Mouse (Mus musculus): ENCODE results near the gene Mgst2. TPM values are rescaled to one million over a fixed set of nuclear protein-coding genes. Genes with fewer than 3 reads are reported as not detected.
A peak's percentile ranks its signal among the peaks of the same experiment; 100 is the strongest.

The Mgst2 gene
- polyA plus RNA-seq, 1 experiment from 2014 or later: 0.64 TPM

DNA sequence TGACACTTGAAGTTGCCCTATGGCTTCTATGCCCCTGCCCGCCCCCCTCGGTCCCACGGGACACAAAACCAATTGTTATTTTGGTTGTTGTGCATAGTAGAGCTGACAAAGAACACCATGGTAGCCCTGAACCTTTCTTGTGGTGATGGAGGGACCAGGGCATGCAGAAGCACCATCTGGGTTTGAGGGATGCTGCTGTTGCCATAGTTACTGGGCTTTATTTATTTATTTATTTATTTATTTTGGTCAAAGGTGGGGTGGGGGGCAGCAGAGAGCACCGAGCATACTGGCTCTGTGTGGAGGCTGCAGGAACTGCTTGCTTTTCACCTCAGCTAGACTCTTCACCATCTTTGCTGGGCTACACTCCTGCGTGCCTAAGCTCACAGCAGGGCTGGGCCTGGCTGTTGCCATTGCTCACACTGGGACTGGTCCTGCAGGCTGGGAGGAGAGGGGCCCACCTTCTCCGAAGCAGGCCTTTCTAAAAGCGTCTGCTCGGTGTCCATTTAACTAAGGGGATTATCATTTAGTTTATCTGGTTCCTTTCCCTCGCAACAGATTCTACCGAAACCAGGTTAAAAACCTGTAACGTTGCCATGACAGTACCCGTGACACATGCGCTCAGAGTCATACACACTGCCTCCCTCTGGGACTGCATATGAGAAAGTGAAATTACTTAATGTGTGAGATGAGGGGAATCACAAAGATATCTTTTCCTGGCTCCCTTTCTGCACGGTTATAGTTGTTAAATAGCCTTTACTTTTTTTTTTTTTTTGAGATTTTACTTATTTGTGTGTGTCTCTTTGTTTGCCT lies 69.2 kb downstream of the Mgst2 start:
- Histone ChIP-seq H3K9me3 (no peaks in the 10 kb centered on the region), H3K4me3 (no peak overlapping the region), H3K4me1 (replicated peaks) (peaks cover 48% of the 10 kb centered on the region), H3K27ac (peak overlapping the region; percentile 78), H3K4me2 (no peak overlapping the region), H3K36me3 (no peaks in the 10 kb centered on the region), H3K27me3 (no peaks in the 10 kb centered on the region), H3K9ac (no peak overlapping the region)
- 55% methylated on average over 14 of the region's 14 CpGs for WGBS
- ATAC-seq (ENCODE audit: low FRiP score): peak; percentile 49; the same call in 1 of the 2 replicates

DNA sequence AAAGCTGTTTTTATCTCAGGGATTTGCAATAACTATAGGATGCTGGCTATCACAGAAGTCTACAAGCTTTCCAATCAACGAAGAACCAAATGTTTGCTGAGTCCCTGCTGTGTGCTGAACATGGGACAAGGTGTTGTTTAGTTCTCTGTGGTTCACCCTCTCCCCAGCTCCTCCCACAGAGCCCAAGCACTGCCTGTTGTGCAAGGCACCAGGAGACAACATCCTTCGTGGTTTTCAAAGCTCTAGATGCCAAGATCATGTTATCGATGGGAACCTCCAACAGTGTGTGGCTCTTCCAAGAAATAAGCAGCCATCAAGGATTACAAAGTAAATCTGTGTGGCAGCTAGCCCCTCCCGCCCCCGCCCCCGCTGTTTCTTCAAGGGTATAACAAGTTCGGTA lies 70.5 kb downstream of the Mgst2 start:
- Histone ChIP-seq H3K4me1 (replicated peaks) (peaks cover 45% of the 10 kb centered on the region), H3K27me3 (no peaks in the 10 kb centered on the region), H3K4me3 (no peak overlapping the region), H3K9me3 (no peaks in the 10 kb centered on the region), H3K4me2 (no peak overlapping the region), H3K9ac (no peak overlapping the region), H3K27ac (peak overlapping the region; percentile 37), H3K36me3 (no peaks in the 10 kb centered on the region)
- no peak for ATAC-seq (ENCODE audit: low FRiP score)
- WGBS: 91% methylated on average over 7 of the region's 7 CpGs

DNA sequence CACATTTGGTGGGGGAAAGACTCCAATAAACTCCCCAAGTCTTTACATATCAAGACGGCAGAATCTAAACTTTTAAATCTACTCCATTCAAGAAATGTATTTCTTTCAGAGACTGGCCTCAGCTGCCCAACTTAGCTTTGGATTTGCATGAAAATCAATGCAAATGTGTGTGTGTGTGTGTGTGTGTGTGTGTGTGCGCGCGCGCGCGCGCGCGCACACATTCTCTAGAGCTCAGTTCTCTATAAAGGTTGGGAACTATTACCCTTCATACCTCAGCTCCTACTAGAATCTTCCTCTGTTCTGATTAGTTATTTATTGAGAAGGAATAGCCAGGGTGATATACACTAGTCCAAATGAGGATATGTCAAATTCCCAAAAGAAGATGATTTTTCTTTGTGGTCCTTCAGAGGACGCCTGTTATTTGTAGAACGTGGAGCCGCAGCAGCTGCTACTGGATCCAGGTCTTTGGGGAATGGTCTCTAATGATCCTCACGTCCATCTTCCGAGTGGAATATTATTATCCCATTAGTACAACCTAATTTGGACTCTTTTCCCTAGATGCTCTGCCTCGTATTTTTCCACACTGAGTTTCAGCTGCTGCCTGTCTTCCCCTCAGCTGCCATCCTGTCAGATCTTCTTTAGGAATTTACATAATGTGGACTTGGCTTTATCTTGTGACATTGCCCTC lies 71.9 kb downstream of the Mgst2 start:
- Histone ChIP-seq H3K4me3 (no peak overlapping the region), H3K36me3 (no peaks in the 10 kb centered on the region), H3K4me1 (replicated peaks) (peaks cover 41% of the 10 kb centered on the region), H3K27me3 (no peaks in the 10 kb centered on the region), H3K9me3 (no peaks in the 10 kb centered on the region), H3K9ac (no peak overlapping the region), H3K4me2 (no peak overlapping the region), H3K27ac (peak overlapping the region; percentile 81)
- ATAC-seq (ENCODE audit: low FRiP score): peak; percentile 14; the same call in 1 of the 2 replicates
- 55% methylated on average over 16 of the region's 16 CpGs for WGBS

Other genes starting within 250 kb of the Mgst2 start
- gene Naa15, start 245.2 kb upstream of the Mgst2 start, polyA plus RNA-seq (2015; fragmentation: Nextera tagmentation; extraction: Ambion mirVana): 54.0 and 55.2 TPM in 2 replicates
- 23.9 TPM in 2 replicates for gene Rab33b, start 176.4 kb upstream of the Mgst2 start, polyA plus RNA-seq (2015; fragmentation: Nextera tagmentation; extraction: Ambion mirVana)
- gene Setd7, start 99.5 kb upstream of the Mgst2 start, polyA plus RNA-seq (2015; fragmentation: Nextera tagmentation; extraction: Ambion mirVana): 2.8 and 3.9 TPM in 2 replicates

Measured in hindbrain, embryonic 13.5 days (tissue).